Mouse (Mus musculus) thymus, postnatal 14 days (tissue): ENCODE results near the gene Acot12.
"Not testable (repeated sequence)": the region's sequence is repeated elsewhere in the genome, so short reads cannot be mapped to it uniquely, and the experiment has no call there.

Experiments
- DNase-seq: peaks from one replicate; pipeline ENCODE4 v3.0.0; 2021

Gene Acot12

GRCm38 (mm10) chr13:91760302-91761050, 19.2 kb downstream of the Acot12 start:
- no peak for DNase-seq

- no peak for DNase-seq
Observed at GRCm38 (mm10) chr13:91761654-91762445, 20.5 kb downstream of the Acot12 start.

GRCm38 (mm10) chr13:91763654-91764053, 22.3 kb downstream of the Acot12 start:
- not testable (repeated sequence) for DNase-seq

- DNase-seq = no peak
Observed at GRCm38 (mm10) chr13:91765627-91766026, 24.3 kb downstream of the Acot12 start.

GRCm38 (mm10) chr13:91768683-91769651, 27.7 kb downstream of the Acot12 start:
- DNase-seq = no peak

GRCm38 (mm10) chr13:91778092-91778491, 36.8 kb downstream of the Acot12 start:
- DNase-seq = no peak

GRCm38 (mm10) chr13:91779892-91780291, 38.6 kb downstream of the Acot12 start:
- no peak for DNase-seq

- DNase-seq = no peak
Observed at GRCm38 (mm10) chr13:91792035-91792434, 50.7 kb downstream of the Acot12 start.

- no peak for DNase-seq
Observed at GRCm38 (mm10) chr13:91794926-91795436, 53.7 kb downstream of the Acot12 start.

GRCm38 (mm10) chr13:91795593-91795992, 54.3 kb downstream of the Acot12 start:
- DNase-seq = no peak

GRCm38 (mm10) chr13:91796003-91796402, 54.7 kb downstream of the Acot12 start:
- no peak for DNase-seq

GRCm38 (mm10) chr13:91796916-91797315, 55.6 kb downstream of the Acot12 start:
- no peak for DNase-seq

GRCm38 (mm10) chr13:91797442-91797841, 56.1 kb downstream of the Acot12 start:
- DNase-seq = no peak

GRCm38 (mm10) chr13:91801726-91802125, 60.4 kb downstream of the Acot12 start:
- no peak for DNase-seq

- peak; percentile 89 for DNase-seq
Observed at GRCm38 (mm10) chr13:91807155-91807839, 66.0 kb downstream of the Acot12 start, which contains the start of gene Zcchc9. Gene Zcchc9, minus strand, starts transcription at chr13:91807705.

GRCm38 (mm10) chr13:91807874-91808575, 66.7 kb downstream of the Acot12 start:
- peak; percentile 16 for DNase-seq

- no peak for DNase-seq
Observed at GRCm38 (mm10) chr13:91809476-91809875, 68.2 kb downstream of the Acot12 start.

GRCm38 (mm10) chr13:91814670-91815069, 73.4 kb downstream of the Acot12 start:
- no peak for DNase-seq

GRCm38 (mm10) chr13:91823735-91824134, 82.4 kb downstream of the Acot12 start:
- no peak for DNase-seq

- DNase-seq = no peak
Observed at GRCm38 (mm10) chr13:91824845-91825550, 83.7 kb downstream of the Acot12 start.

- no peak for DNase-seq
Observed at GRCm38 (mm10) chr13:91826066-91826465, 84.8 kb downstream of the Acot12 start.
